Mouse (Mus musculus) CH12.LX (cell line): Measurements from ENCODE around the gene Sf3a3.

Source experiments
- CHD2 ChIP-seq: IDR thresholded peaks from 2 replicates; pipeline ENCODE4 v1.6.1; 2011; ENCODE audit warnings: low read length, improper control_type of control experiment
- EP300 ChIP-seq: IDR thresholded peaks from 2 replicates; pipeline ENCODE4 v1.6.1; 2011; ENCODE audit warnings: low read length, improper control_type of control experiment
- NELFE ChIP-seq: IDR thresholded peaks from 2 replicates; pipeline ENCODE4 v1.6.1; 2011; ENCODE audit warnings: low read depth, low read length, improper control_type of control experiment
- POLR2AphosphoS2 ChIP-seq: IDR thresholded peaks from 2 replicates; pipeline ENCODE4 v1.6.1; 2011; ENCODE audit warnings: low read depth, low read length, improper control_type of control experiment
- RAD21 ChIP-seq: IDR thresholded peaks from 2 replicates; pipeline ENCODE4 v1.6.1; 2011; ENCODE audit warnings: low read depth, mild to moderate bottlenecking, low read length, improper control_type of control experiment, moderate library complexity

DNA sequence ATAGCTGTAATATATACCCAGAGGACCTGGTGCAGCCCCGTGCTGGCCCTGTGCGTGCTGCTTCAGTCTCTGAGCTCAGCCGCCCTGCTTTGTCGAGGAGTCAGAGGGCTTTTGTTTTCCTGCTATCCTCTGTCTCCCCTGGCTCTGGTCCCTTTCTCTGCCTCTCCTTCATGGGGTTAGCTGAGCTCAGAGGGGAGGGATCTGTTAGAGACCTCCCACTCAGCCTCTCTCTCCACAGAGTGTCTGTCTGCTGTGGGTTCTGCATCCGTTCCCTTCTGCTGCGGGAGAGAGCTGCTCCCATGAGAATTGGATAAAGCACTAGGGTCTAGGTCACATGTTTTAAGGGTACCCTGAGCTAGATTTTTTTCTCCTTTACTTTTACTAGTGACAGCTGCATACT, 11.5 kb downstream of the Sf3a3 start:
- TF ChIP-seq POLR2AphosphoS2 (no peak), CHD2 (no peak), NELFE (no peak), EP300 (no peak), RAD21 (no peak)
